Mouse (Mus musculus) stomach, postnatal 0 days (tissue): ENCODE data around the gene Naif1.

Experiments
- CTCF ChIP-seq: IDR thresholded peaks from 2 replicates; pipeline ENCODE4 v1.5.1; 2016; ENCODE audit warnings: antibody characterized with exemption, low read depth, mild to moderate bottlenecking, moderate library complexity
- EP300 ChIP-seq: optimal IDR thresholded peaks from 2 replicates; pipeline ENCODE3; 2016; ENCODE audit warnings: antibody characterized with exemption

DNA sequence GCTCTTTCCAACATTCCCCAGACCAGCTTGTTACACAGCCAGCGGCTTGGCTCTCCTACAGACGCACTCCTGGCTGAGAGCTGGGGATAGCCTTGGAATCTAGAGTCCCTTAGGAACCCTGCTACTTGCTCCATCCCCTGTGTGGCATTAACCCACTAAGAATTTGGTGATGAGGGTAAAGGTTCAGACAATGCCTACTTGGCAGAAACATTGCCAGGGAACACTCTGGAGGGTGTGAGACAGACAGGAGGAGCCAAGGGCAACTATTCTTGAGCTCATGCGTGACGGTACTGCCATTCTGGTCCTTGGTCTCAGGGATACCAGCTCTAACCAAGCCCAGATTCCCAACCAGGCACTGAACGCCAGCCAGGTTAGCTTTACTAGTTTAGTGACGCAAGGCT, 28.4 kb upstream of the Naif1 start:
- TF ChIP-seq EP300 (no peak), CTCF (no peak)
